Mouse (Mus musculus) left cerebral cortex, postnatal 10 days (tissue): ENCODE data around the gene Deup1. TPM values are rescaled to one million over a fixed set of nuclear protein-coding genes. Genes with fewer than 3 reads are reported as not detected.
A peak's percentile ranks its signal among the peaks of the same experiment; 100 is the strongest.

Source experiments
- DNase-seq, 2 experiments: peaks; one replicate each; pipeline ENCODE4 v3.0.0; 2021 to 2022; ENCODE audit warnings: low spot score in 2 of 2, mixed read lengths in 1 of 2; ENCODE audit errors: extremely low spot score in 1 of 2
- intact Hi-C: fragments of 180-260 bp; cut with DNase I; formaldehyde crosslinking; loops from one replicate; pipeline ENCODE4 v1.15.1; 2025
- total RNA-seq, 2 experiments: library from RNA; stranded (reverse); gene quantifications; 2 replicates each; pipeline ENCODE4 v1.2.3; 2021

Gene Deup1
- 1 to 10 TPM; 1.0 to 1.2 TPM for total RNA-seq

DNA sequence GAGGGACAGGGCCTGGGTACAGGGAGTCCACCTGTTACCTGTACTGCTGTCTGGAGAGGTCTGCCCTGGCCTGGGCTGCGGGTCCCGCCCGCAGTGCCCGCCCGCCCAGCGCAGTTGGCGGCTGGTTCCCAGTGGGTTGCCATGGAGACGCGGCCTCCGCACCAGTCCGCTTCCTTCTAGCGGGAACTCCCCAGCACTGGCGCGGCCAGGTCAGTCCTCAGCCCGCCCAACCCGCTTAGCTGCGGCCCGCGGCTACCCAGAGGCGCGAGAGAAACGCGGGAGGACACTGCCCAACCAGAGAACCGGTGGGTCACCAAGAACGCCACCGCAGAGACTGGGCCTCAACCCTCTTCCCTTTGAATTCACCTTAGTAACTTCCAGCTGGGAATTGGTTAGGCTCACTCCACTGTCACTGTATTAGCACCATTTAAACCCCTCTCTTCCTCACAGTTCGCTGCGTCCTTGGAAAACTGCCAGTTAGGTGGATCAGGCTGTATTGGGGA lies at the start of gene Deup1:
Gene Deup1, minus strand, starts transcription at position 149 of the 503 bp plus-strand sequence.
- peak; percentile 20 to 75 for DNase-seq
- intact Hi-C loops, result no loop called here

GRCm38 (mm10) chr9:15672251-15672650 lies 44.5 kb upstream of the Deup1 start:
- intact Hi-C loops, result no loop called here
- DNase-seq, result no peak

DNA sequence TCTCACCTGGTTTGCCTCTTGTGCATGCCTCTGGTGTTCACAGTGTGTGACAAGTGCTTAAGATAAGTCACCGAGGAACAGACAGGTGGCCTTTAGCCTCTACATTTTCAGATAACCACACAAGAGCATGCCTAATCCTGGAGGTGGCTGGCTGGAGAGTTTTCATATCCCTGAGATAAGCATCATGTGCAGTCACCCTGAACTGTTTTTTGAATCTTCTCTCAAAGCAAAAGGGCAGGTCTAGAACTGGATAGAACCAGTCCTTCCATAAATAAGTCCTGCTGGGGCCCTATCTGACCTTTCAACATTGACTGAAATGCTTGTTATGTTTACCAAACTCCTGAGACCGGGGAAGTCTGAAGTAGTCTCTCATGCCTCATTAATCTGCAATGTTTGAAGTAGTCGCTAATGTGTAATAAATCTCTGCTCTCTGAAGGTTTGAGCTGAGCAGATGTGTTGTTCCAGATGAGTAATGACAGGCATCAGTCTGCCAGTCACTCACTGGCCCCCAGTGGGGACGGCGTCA lies 42.3 kb upstream of the Deup1 start:
- no peak for DNase-seq
- intact Hi-C loops, result no loop called here

GRCm38 (mm10) chr9:15669452-15669851 lies 41.7 kb upstream of the Deup1 start:
- intact Hi-C loops, result no loop called here
- no peak for DNase-seq

GRCm38 (mm10) chr9:15664606-15665005 lies 36.9 kb upstream of the Deup1 start:
- DNase-seq, result no peak
- intact Hi-C loops, result no loop called here

- intact Hi-C loops, result no loop called here
- no peak for DNase-seq
Observed at GRCm38 (mm10) chr9:15659069-15659468, 31.3 kb upstream of the Deup1 start.

GRCm38 (mm10) chr9:15658236-15658785 lies 30.6 kb upstream of the Deup1 start:
- intact Hi-C loops, result no loop called here
- DNase-seq, result no peak

- intact Hi-C loops, result no loop called here
- DNase-seq, result no peak
Observed at GRCm38 (mm10) chr9:15653036-15653435, 25.3 kb upstream of the Deup1 start.

- DNase-seq, result no peak
- intact Hi-C loops, result no loop called here
Observed at GRCm38 (mm10) chr9:15649977-15650376, 22.2 kb upstream of the Deup1 start.

GRCm38 (mm10) chr9:15627384-15627783 lies 349 bp downstream of the Deup1 start:
- no peak for DNase-seq
- intact Hi-C loops, result no loop called here

DNA sequence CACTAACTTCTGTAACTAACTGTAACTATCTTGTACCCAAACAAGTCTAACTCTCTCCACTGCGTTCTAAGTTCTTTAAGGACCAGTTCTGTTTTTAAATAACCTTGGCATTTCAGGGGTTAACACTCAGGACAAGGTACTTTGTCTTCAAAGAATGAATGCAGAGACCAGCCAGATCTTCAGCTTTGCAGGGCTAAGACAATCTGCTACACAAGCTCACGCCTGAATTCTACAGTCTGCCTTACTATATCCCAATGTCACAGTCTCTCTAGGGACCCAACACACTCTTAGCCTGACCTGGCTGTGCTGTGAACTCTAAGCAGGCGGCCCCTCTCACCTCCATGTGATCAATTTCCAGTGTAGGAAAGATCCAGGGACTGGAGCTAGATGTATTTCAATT lies 3.0 kb downstream of the Deup1 start:
- DNase-seq, result no peak
- intact Hi-C loops, result no loop called here

- intact Hi-C loops, result no loop called here
Observed at GRCm38 (mm10) chr9:15619767-15620166, 8.0 kb downstream of the Deup1 start.

GRCm38 (mm10) chr9:15619020-15619590 lies 8.6 kb downstream of the Deup1 start:
- DNase-seq, result no peak
- intact Hi-C loops, result no loop called here

More at GRCm38 (mm10) chr9:15619767-15620166, 8.0 kb downstream of the Deup1 start:
- DNase-seq, result no peak

GRCm38 (mm10) chr9:15617061-15617460 lies 10.7 kb downstream of the Deup1 start:
- intact Hi-C loops, result no loop called here
- DNase-seq, result no peak

DNA sequence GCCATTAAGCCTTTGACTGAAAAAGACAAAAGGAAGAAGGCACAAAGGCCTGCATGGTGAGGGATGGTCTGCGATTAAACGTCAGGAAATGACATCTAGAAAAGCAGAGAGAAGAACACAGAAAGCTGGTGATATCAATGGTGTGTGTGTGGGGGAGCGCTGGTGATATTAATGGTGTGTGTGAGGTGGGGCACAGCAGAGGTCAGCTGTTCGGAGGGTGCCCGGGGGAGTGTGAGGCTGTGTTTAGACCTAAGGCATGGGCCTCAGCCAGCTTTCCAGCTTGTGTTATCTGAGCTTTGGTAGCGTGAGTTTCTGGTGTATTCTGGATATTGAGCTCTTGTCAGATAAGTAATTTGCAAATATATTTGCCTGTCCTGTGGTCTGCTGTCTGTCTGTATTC lies 11.3 kb downstream of the Deup1 start:
- intact Hi-C loops, result no loop called here

DNA sequence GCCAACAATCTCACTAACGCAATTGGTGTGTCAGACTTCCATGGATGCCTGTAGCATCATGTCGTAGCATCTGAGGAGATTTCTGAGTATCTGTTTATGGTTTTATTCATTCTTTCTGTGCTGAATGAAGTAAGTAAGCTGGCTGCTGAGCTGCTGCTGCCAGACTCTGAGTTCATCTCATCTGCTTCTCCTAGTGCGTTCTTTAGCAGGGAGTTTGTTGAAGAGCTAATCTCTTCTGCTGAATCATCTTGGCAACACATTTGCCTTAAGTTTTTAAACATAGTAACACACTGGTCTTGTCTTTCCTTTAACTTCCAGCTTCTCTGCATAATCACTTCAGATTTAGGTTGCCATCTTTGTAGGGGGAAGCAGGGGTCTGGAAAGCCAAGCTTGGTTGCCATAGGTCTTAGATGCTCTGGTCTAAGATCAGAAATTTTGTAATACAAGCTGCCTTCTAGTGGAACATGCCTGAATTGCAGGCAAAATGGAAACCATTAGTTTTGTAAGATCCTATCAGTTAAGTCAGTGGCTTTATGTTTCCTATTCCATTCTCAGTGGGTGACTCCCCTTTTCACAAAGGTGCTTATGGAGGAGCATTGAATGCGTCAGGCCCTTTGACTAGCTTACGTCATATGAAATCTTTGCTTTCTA lies 18.3 kb downstream of the Deup1 start:
- intact Hi-C loops, result no loop called here

More for the DNA sequence above, 11.3 kb downstream of the Deup1 start:
- DNase-seq, result no peak

GRCm38 (mm10) chr9:15607601-15608000 lies 20.1 kb downstream of the Deup1 start:
- intact Hi-C loops, result no loop called here
- no peak for DNase-seq

More for the DNA sequence above, 18.3 kb downstream of the Deup1 start:
- DNase-seq, result peak in 1 of 2 experiments; percentile 18

DNA sequence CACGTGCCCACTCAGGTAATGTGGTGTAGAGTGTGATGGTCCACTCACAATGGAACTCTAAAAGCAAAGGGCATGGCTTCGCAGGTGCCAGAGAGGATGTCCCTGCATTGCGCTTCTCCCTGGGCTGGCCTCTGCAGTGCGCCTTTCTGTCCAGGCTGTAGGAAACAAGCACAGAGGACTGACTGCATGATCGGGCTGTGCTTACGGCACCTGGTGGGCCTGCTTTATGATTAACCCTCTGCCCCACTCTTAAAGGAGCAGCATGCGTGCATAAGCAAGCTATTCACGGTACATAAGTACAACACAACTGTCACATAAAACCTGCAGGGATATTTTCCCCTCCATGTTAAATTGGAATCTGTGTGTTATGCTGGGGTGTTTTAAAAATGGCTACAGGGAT lies 24.6 kb downstream of the Deup1 start:
- intact Hi-C loops, result no loop called here
- DNase-seq, result no peak

DNA sequence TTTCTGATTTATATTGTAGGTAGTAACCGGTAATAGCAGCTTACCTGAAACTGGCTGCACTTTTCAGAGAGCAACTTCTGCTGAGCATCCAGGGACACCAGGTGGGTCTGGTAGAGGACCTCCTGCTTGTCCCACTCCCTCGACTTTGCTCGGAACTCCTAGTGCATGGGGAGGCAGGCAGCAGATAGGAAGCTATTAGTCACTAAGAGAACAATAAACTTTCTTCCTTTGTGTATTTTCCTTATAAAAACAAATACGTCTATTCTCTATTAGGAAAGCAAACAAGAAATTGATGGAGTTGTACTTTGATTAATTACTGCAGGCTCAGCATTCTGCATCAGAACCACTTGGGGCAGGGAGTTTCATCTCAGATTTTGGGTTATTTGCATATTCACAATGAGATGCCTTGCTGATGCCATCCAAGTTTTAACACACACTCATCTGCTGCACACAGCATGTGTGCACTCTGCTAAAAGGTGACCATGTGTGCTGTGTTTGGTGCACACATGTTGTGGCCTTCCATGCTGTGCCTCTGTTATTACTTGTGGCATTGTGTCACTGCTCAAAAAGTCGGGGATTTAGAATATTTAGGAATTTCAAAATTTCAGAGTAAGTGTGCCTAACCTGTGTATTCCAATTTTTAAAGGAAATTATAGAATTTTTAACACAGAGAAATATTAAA lies 26.7 kb downstream of the Deup1 start:
- no peak for DNase-seq
- intact Hi-C loops, result no loop called here
